Mouse (Mus musculus) hindbrain, embryonic 14.5 days (tissue): ENCODE measurements around the gene Raf1. TPM values are rescaled to one million over a fixed set of nuclear protein-coding genes. Genes with fewer than 3 reads are reported as not detected.

Experiments
- ATAC-seq: fragments of 200-750 bp; cut with Nextera tagmentation; 2 replicates; pipeline ENCODE4 v1.8.0; 2017; ENCODE audit warnings: moderate number of reproducible peaks, mild to moderate bottlenecking, moderate TSS enrichment, moderate library complexity; ENCODE audit not compliant: low FRiP score
- DNase-seq: peaks from one replicate; pipeline ENCODE4 v3.0.0-alpha.2; 2015; ENCODE audit warnings: low spot score
- H3K27ac ChIP-seq: fragments of 300-500 bp; sonication (generic); 2 replicates; pipeline ENCODE4 v1.5.1; 2014; ENCODE audit warnings: mild to moderate bottlenecking, moderate library complexity
- H3K27me3 ChIP-seq: fragments of 300-500 bp; sonication (generic); 2 replicates; pipeline ENCODE4 v1.6.1; 2014; ENCODE audit warnings: mild to moderate bottlenecking, low read length, mixed read lengths; ENCODE audit not compliant: control insufficient read depth, insufficient read depth
- H3K36me3 ChIP-seq: fragments of 300-500 bp; sonication (generic); replicated peaks from 2 replicates; pipeline ENCODE4 v1.6.1; 2014; ENCODE audit not compliant: control insufficient read depth, insufficient read depth
- H3K4me1 ChIP-seq: fragments of 300-500 bp; sonication (generic); replicated peaks from 2 replicates; pipeline ENCODE4 v1.6.1; 2014; ENCODE audit warnings: antibody characterized with exemption, low read length, mixed read lengths; ENCODE audit not compliant: control insufficient read depth, insufficient read depth
- H3K4me2 ChIP-seq: fragments of 300-500 bp; sonication (generic); replicated peaks from 2 replicates; pipeline ENCODE4 v1.6.1; 2014; ENCODE audit warnings: mild to moderate bottlenecking, moderate library complexity
- H3K4me3 ChIP-seq: fragments of 300-500 bp; sonication (generic); replicated peaks from 2 replicates; pipeline ENCODE4 v1.5.1; 2014; ENCODE audit warnings: mild to moderate bottlenecking, low read length
- H3K9ac ChIP-seq: fragments of 300-500 bp; sonication (generic); 2 replicates; pipeline ENCODE4 v1.6.1; 2014
- H3K9me3 ChIP-seq: fragments of 300-500 bp; sonication (generic); 2 replicates; pipeline ENCODE4 v1.6.1; 2016; ENCODE audit warnings: low read length; ENCODE audit not compliant: control insufficient read depth
- WGBS: fragments of 180-500 bp; shearing (Covaris S2); extraction: QIAGEN DNeasy Blood & Tissue Kit; methylation state at CpG from one replicate; pipeline ENCODE4 v1.1.7; 2014; 5-methylcytosine and 5-hydroxymethylcytosine counted together
- polyA plus RNA-seq: library from polyadenylated mRNA; unstranded; fragments of >200 nt; fragmentation: Nextera tagmentation; extraction: Ambion mirVana; gene quantifications from 2 replicates; pipeline ENCODE4 v1.2.1, GENCODE M21; 2014

Raf1 gene
- polyA plus RNA-seq, 1 experiment from 2014 or later, result 157 TPM

DNA sequence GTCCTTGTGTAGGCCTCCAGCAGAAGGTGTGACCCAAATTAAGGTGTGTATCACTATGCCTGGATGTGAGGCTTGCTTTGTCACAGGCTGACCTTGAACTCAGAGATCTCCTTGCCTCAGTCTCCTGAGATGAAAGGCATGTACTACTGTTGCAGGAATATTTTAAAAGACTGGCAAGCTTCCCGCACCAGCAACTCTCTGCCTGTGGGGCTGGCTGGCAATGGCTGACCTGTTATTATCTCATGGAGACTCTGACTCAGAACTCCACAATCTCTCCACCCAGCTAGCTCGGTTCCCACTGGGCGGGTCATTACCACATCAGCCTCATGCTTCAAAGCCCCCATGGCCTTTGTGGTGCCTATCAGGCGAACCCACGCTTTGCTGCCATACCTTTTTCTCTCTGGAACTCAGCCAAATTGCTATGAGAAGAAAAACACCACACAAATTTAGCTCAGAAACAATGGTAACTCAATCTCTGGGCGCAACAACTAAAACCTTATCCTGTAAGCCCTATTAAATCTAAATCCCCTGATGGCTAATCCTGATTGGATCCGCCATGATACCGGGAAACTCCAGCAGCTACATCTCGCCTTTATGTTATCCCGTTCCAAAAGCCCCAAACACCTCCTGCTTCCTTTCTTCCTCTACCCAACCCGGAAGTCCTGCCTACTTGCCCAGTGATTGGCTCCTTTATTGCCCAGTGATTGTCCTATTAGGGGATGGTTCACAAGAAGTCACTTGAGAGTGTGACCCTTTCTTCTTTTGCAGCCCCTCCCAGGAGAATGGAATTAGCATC is 8.6 kb upstream of the Raf1 start:
- no peaks in the 10 kb centered on the region for H3K4me1 ChIP-seq
- ATAC-seq, result no peak
- H3K27me3 ChIP-seq, result no peaks in the 10 kb centered on the region
- 55% methylated on average over 11 of the region's 11 CpGs for WGBS
- no peak overlapping the region for H3K27ac ChIP-seq
- peaks cover 3% of the 10 kb centered on the region; the same call in 1 of the 2 replicates for H3K9me3 ChIP-seq
- no peak overlapping the region for H3K4me3 ChIP-seq
- H3K36me3 ChIP-seq, result no peaks in the 10 kb centered on the region
- no peak overlapping the region for H3K9ac ChIP-seq
- no peak for DNase-seq
- peak overlapping the region; percentile 19; the same call in 1 of the 2 replicates for H3K4me2 ChIP-seq

DNA sequence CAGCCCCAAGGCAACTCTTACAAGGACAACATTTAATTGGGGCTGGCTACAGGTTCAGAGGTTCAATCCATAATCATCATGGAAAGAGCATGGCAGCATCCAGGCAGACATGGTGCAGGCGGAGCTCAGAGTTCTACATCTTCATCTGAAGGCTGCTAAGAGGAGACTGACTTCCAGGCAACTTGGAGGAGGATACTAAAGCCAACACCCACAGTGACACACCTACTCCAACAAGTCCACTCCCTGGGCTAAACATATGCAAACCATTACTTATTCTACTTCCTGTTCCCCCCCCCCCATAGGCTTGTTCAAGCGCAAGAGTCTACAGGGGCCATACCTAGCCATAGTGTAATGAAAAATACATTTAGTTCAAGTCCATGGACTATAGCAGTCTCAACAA is 7.8 kb upstream of the Raf1 start:
- Histone ChIP-seq H3K4me3 (no peak overlapping the region), H3K9ac (no peak overlapping the region), H3K4me1 (no peaks in the 10 kb centered on the region), H3K36me3 (no peaks in the 10 kb centered on the region), H3K27me3 (no peaks in the 10 kb centered on the region), H3K9me3 (peaks cover 3% of the 10 kb centered on the region; the same call in 1 of the 2 replicates), H3K4me2 (no peak overlapping the region), H3K27ac (no peak overlapping the region)
- ATAC-seq (no peak), DNase-seq (no peak)
- WGBS, result 96% methylated on average over 2 of the region's 2 CpGs

DNA sequence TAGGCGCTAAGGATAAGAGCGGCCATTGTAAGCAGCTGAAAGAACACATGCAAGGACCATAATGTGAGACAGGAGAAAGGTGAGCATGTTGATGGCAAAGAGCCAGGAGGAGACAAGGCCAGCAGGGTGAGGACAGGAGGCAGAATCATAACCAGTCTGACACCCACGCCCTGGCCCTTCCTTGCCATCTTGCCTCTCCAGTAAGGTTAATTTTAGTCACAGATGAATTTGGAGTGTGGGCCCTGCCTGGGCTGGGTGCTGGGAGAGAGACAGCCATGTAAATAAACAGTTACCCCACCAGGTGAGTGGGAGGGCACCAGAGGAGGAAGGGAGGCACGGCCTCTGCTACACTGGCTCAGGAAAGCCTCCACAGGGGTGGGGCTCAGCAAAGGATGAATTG is 4.6 kb upstream of the Raf1 start:
- Histone ChIP-seq H3K4me3 (no peak overlapping the region), H3K9me3 (no peaks in the 10 kb centered on the region), H3K9ac (no peak overlapping the region), H3K27ac (no peak overlapping the region), H3K4me1 (0 out of 2 replicates have a peak, but pooled peaks cover 4% of the 10 kb centered on the region), H3K4me2 (no peak overlapping the region), H3K36me3 (no peaks in the 10 kb centered on the region), H3K27me3 (no peaks in the 10 kb centered on the region)
- ATAC-seq (no peak), DNase-seq (no peak)
- WGBS, result 85% methylated on average over 4 of the region's 4 CpGs

DNA sequence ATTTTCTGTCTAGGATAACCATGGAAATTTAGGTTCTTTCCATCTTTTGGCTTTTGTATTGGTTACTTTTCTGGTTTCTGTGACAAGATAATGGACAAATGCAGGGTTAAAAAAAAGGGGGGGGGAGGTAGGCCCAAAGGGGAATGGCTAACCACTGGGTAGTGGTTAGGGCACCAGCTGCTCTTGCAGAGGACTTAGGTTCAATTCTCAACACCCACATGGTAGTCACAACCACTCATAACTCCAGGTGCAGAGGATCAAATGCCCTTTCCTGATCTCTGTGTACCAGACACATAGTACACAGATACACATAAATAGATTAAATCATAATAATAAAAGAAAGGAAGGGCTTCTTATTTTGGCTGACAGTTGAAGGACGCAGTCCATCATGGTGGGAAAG is 1.6 kb upstream of the Raf1 start:
- no peak for ATAC-seq
- WGBS, result 97% methylated on average over 1 of the region's 1 CpGs

DNA sequence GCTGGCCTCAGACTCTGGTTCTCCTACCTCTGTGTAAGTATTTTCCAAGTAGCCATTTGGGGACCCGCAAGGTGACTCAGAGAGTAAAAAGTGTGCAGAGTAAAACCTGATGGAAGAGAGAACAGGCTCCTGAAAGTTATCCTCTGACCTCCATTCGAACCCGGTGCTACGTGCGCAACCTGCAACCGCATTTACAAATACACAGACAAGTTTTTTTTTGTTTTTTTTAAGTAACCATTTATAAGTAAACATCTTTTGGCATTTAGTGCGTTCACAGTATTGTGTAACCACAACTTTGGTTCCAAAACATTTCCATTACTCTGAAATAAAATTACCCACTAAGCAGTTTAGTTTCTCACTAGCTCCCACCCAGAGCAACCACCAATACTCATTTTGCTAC is 1.0 kb upstream of the Raf1 start:
- ATAC-seq (no peak), DNase-seq (no peak)
- no peaks in the 10 kb centered on the region for H3K27me3 ChIP-seq
- no peaks in the 10 kb centered on the region for H3K9me3 ChIP-seq
- H3K27ac ChIP-seq, result no peak overlapping the region
- 98% methylated on average over 7 of the region's 7 CpGs for WGBS
- H3K4me3 ChIP-seq, result peak overlapping the region; percentile 92
- no peaks in the 10 kb centered on the region for H3K36me3 ChIP-seq
- peaks cover 16% of the 10 kb centered on the region for H3K4me1 ChIP-seq
- H3K9ac ChIP-seq, result peak overlapping the region; percentile 99; the same call in 1 of the 2 replicates
- H3K4me2 ChIP-seq, result peak overlapping the region; percentile 57

More for the DNA sequence above, 1.6 kb upstream of the Raf1 start:
- Histone ChIP-seq H3K27ac (no peak overlapping the region), H3K9ac (no peak overlapping the region), H3K4me3 (no peak overlapping the region), H3K27me3 (no peaks in the 10 kb centered on the region), H3K4me2 (no peak overlapping the region), H3K4me1 (peaks cover 16% of the 10 kb centered on the region), H3K36me3 (no peaks in the 10 kb centered on the region), H3K9me3 (no peaks in the 10 kb centered on the region)
- DNase-seq, result no peak

GRCm38 (mm10) chr6:115675508-115676336 is 713 bp downstream of the Raf1 start:
- H3K27ac ChIP-seq, result peak overlapping the region; percentile 98
- peak overlapping the region; percentile 74 for H3K4me2 ChIP-seq
- under 1% methylated on average over 53 of the region's 53 CpGs for WGBS
- no peaks in the 10 kb centered on the region for H3K27me3 ChIP-seq
- H3K9me3 ChIP-seq, result no peaks in the 10 kb centered on the region
- H3K9ac ChIP-seq, result peak overlapping the region; percentile 99
- H3K4me3 ChIP-seq, result peak overlapping the region; percentile 92
- peak; percentile 61 for DNase-seq
- peaks cover 16% of the 10 kb centered on the region for H3K4me1 ChIP-seq
- ATAC-seq, result peak; percentile 59
- no peaks in the 10 kb centered on the region for H3K36me3 ChIP-seq

DNA sequence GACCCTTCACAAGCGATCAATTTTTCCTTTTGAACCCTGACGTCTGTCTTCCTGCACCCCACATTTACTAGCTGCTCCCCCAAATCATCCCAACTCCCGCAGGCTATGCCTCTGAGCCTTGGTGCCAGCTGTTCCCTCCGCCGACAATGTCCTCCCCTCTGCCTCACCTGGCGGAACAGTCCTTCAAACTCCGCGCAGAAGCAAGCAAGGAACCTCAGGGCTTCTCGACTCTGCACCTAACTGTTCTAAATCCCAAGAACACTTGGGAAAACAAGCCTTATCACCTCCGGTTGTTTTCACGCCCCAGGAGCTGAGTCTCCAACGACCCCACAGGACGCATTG is 1.3 kb downstream of the Raf1 start:
- Histone ChIP-seq H3K4me2 (peak overlapping the region; percentile 74), H3K36me3 (no peaks in the 10 kb centered on the region), H3K9ac (peak overlapping the region; percentile 99), H3K9me3 (no peaks in the 10 kb centered on the region), H3K27me3 (no peaks in the 10 kb centered on the region), H3K4me1 (peaks cover 16% of the 10 kb centered on the region), H3K27ac (peak overlapping the region; percentile 98), H3K4me3 (peak overlapping the region; percentile 92)
- ATAC-seq (no peak), DNase-seq (no peak)
- 2% methylated on average over 13 of the region's 13 CpGs for WGBS

- no peak for DNase-seq
- H3K9me3 ChIP-seq, result no peaks in the 10 kb centered on the region
- peak overlapping the region; percentile 74 for H3K4me2 ChIP-seq
- ATAC-seq, result no peak
- H3K9ac ChIP-seq, result peak overlapping the region; percentile 99
- 37% methylated on average over 2 of the region's 2 CpGs for WGBS
- peak overlapping the region; percentile 92 for H3K4me3 ChIP-seq
- H3K36me3 ChIP-seq, result no peaks in the 10 kb centered on the region
- H3K4me1 ChIP-seq, result peaks cover 16% of the 10 kb centered on the region
- H3K27me3 ChIP-seq, result no peaks in the 10 kb centered on the region
- no peak overlapping the region for H3K27ac ChIP-seq
These were observed 2.1 kb downstream of the Raf1 start for GRCm38 (mm10) chr6:115674316-115674715.

GRCm38 (mm10) chr6:115672700-115673099 is 3.7 kb downstream of the Raf1 start:
- no peak overlapping the region for H3K27ac ChIP-seq
- ATAC-seq (no peak), DNase-seq (no peak)
- no peak overlapping the region for H3K4me2 ChIP-seq
- no peaks in the 10 kb centered on the region for H3K27me3 ChIP-seq
- no peaks in the 10 kb centered on the region for H3K36me3 ChIP-seq
- WGBS, result 92% methylated on average over 1 of the region's 1 CpGs
- peaks cover 16% of the 10 kb centered on the region for H3K4me1 ChIP-seq
- no peak overlapping the region for H3K9ac ChIP-seq
- no peaks in the 10 kb centered on the region for H3K9me3 ChIP-seq
- H3K4me3 ChIP-seq, result no peak overlapping the region
